Mouse (Mus musculus) midbrain, embryonic 12.5 days (tissue): ENCODE measurements around the gene Sfswap. TPM values are rescaled to one million over a fixed set of nuclear protein-coding genes. Genes with fewer than 3 reads are reported as not detected.
"Not testable (repeated sequence)": the region's sequence is repeated elsewhere in the genome, so short reads cannot be mapped to it uniquely, and the experiment has no call there.

Experiments
- ATAC-seq: fragments of 200-750 bp; cut with Nextera tagmentation; 2 replicates; pipeline ENCODE4 v1.8.0; 2017; ENCODE audit warnings: low read depth, moderate TSS enrichment, moderate library complexity; ENCODE audit not compliant: low FRiP score
- H3K27ac ChIP-seq: fragments of 300-500 bp; sonication (generic); replicated peaks from 2 replicates; pipeline ENCODE4 v1.5.1; 2016; ENCODE audit warnings: mild to moderate bottlenecking
- H3K27me3 ChIP-seq: fragments of 300-500 bp; sonication (generic); 2 replicates; pipeline ENCODE4 v1.6.1; 2016; ENCODE audit warnings: mild to moderate bottlenecking
- H3K36me3 ChIP-seq: fragments of 300-500 bp; sonication (generic); 2 replicates; pipeline ENCODE4 v1.6.1; 2016
- H3K4me1 ChIP-seq: fragments of 300-500 bp; sonication (generic); 2 replicates; pipeline ENCODE4 v1.6.1; 2016
- H3K4me2 ChIP-seq: fragments of 300-500 bp; sonication (generic); replicated peaks from 2 replicates; pipeline ENCODE4 v1.6.1; 2016; ENCODE audit warnings: mild to moderate bottlenecking, moderate library complexity
- H3K4me3 ChIP-seq: fragments of 300-500 bp; sonication (generic); 2 replicates; pipeline ENCODE4 v1.5.1; 2016; ENCODE audit warnings: mild to moderate bottlenecking
- H3K9ac ChIP-seq: fragments of 300-500 bp; sonication (generic); replicated peaks from 2 replicates; pipeline ENCODE4 v1.6.1; 2016; ENCODE audit warnings: mild to moderate bottlenecking, moderate library complexity
- H3K9me3 ChIP-seq: fragments of 300-500 bp; sonication (generic); 2 replicates; pipeline ENCODE4 v1.6.1; 2016; ENCODE audit warnings: mild to moderate bottlenecking
- WGBS: fragments of 180-500 bp; shearing (Covaris S2); methylation state at CpG from one replicate; pipeline ENCODE4 v1.1.7; 2016; 5-methylcytosine and 5-hydroxymethylcytosine counted together
- polyA plus RNA-seq: library from polyadenylated mRNA; unstranded; fragments of >200 nt; fragmentation: Nextera tagmentation; extraction: Ambion mirVana; gene quantifications from 2 replicates; pipeline ENCODE4 v1.2.1, GENCODE M21; 2016

Sfswap gene
- polyA plus RNA-seq, 1 experiment from 2014 or later: 67.4 TPM

DNA sequence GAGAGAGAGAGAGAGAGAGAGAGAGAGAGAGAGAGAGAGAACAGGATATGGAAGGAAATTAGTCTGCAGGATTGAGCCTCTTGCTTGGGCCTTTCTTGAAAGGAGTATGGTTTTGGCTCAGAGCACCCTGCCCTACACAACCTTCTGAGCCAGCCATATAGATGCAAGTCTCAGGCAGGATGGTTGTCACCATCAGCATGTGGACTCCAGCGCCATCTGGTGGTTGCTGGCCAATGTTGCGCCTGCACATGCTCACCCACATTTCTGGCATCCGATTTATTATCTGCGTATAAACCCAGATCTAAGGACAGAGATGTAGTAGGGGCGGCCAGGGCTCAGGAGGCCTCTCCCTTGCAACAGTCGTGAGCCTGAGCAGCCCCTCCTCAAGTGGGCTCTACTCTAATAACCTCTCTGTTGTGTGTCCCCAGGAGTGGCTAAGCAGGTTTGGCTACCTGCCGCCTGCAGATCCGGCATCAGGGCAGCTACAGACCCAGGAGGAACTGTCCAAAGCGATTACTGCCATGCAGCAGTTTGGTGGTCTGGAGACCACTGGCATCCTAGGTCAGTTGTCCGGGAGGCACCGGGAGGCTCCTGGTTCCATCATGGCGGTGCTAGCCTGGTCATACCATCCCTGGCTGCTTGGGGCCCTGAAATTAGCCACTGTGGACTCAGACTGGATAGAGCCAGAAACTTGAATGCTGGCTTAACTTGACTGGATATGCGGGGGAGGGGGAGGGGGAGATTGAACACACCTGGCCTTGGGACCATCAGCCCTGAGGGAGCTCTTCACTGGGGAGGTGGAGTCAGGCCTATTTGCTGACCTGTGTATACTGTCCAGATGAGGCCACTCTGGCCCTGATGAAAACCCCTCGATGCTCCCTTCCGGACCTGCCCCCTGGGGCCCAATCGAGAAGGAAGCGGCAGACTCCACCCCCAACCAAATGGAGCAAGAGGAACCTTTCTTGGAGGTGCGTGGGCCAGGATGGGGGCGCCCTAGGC is 93.4 kb downstream of the Sfswap start:
- Histone ChIP-seq H3K9ac (no peak overlapping the region), H3K4me1 (peaks cover 18% of the 10 kb centered on the region), H3K27ac (no peak overlapping the region), H3K4me2 (no peak overlapping the region), H3K4me3 (no peak overlapping the region), H3K36me3 (peaks cover 25% of the 10 kb centered on the region), H3K9me3 (0 out of 2 replicates have a peak, but pooled peaks cover 3% of the 10 kb centered on the region), H3K27me3 (no peaks in the 10 kb centered on the region)
- 46% methylated on average over 19 of the region's 19 CpGs for WGBS
- no peak for ATAC-seq

DNA sequence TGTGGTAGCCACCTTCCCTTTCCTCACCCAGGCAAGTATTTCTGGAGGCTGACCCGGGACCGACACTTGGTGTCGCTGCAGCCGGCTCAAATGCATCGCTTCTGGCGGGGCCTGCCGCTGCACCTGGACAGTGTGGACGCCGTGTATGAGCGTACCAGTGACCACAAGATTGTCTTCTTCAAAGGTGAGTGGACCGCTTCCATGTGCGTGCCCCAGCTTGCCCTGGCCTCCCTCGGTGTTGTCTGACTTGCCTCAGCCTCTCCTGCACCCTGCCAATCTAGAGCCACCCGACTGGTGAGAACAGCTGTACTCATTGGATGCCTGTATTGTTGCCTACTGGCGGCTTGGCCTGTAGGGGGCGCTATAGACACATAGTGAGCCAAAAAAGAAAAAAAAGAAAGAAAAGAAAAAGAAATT is 101.1 kb downstream of the Sfswap start:
- 0 out of 2 replicates have a peak, but pooled peaks cover 3% of the 10 kb centered on the region for H3K9me3 ChIP-seq
- H3K27me3 ChIP-seq: no peaks in the 10 kb centered on the region
- H3K4me3 ChIP-seq: no peak overlapping the region
- no peaks in the 10 kb centered on the region for H3K4me1 ChIP-seq
- 40% methylated on average over 16 of the region's 16 CpGs for WGBS
- no peak for ATAC-seq
- H3K36me3 ChIP-seq: peaks cover 57% of the 10 kb centered on the region
- H3K9ac ChIP-seq: no peak overlapping the region
- no peak overlapping the region for H3K4me2 ChIP-seq
- no peak overlapping the region for H3K27ac ChIP-seq

DNA sequence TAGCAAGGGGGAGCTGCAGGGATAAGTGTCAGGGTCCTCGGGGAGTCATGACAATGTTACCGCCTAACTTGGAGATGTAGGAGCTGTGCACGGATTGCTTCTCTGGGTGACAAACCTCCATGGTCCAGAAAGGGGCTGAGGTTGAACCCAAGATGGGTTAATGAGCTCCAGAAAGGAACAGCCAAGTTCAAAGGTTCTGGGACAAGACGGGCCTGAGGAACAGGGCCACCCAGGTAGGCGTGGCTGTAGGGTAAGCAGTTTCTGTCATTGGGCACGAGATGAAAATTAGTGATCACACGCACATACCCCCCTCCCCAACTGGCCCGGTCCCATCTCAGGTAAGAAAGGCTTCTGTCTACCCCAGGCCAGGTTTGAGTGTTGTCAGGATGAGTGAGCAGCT is 106.5 kb downstream of the Sfswap start:
- no peak overlapping the region for H3K4me3 ChIP-seq
- no peaks in the 10 kb centered on the region; the same call in 1 of the 2 replicates for H3K27me3 ChIP-seq
- no peak for ATAC-seq
- 86% methylated on average over 8 of the region's 8 CpGs for WGBS
- H3K4me2 ChIP-seq: no peak overlapping the region
- no peak overlapping the region for H3K27ac ChIP-seq
- H3K4me1 ChIP-seq: no peaks in the 10 kb centered on the region
- H3K9ac ChIP-seq: no peak overlapping the region
- H3K36me3 ChIP-seq: peaks cover 24% of the 10 kb centered on the region
- H3K9me3 ChIP-seq: no peaks in the 10 kb centered on the region

DNA sequence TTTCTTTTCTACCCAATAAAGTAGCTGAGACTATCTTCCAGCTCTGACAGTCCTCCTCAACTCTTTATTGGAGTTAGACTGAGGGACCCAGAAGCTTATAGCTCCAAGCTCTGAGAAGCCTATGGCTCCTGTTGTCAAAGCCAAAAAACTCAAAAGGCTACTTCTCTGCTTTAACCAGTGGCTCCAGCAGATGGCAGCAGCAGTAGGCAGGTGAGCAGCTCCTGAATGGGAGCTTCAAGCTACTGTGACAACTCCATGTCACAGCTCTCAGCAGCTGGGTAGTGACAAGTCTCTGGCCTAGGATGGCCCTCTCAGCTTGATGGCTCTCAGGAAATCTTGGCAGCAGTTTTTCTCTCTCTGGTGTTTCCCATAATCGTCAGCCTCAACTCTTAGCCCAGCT is 110.0 kb downstream of the Sfswap start:
- no peak for ATAC-seq
- no peak overlapping the region for H3K9ac ChIP-seq
- WGBS: 43% methylated on average over 1 of the region's 1 CpGs

DNA sequence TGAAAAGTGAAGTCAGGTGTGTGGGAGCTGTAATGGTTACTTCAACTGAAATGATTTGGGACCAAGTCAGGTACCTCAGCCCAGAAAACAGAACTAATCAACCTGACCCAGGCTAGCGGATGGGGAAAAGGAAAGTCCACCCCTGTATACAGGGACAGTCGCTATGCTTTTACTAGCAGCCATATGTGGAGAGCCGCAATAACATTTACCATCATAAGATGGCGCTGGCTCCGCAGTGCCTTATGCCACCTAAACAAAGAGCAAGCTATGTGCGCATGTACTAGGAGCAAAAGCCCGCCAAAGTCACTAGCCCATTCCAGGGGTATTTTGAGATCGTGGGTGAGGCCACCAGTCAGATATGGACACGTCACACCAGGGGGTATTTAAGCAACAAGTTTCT is 119.6 kb downstream of the Sfswap start:
- H3K4me3 ChIP-seq, H3K9me3 ChIP-seq, H3K9ac ChIP-seq, H3K4me2 ChIP-seq, ATAC-seq, H3K36me3 ChIP-seq, H3K27me3 ChIP-seq, H3K4me1 ChIP-seq, H3K27ac ChIP-seq: not testable (repeated sequence)
- 58% methylated on average over 9 of the region's 9 CpGs for WGBS

More for the DNA sequence above, 110.0 kb downstream of the Sfswap start:
- H3K27me3 ChIP-seq: no peaks in the 10 kb centered on the region; the same call in 1 of the 2 replicates
- peaks cover 9% of the 10 kb centered on the region for H3K36me3 ChIP-seq
- H3K27ac ChIP-seq: no peak overlapping the region
- H3K4me3 ChIP-seq: no peak overlapping the region
- H3K4me1 ChIP-seq: no peaks in the 10 kb centered on the region
- no peak overlapping the region for H3K4me2 ChIP-seq
- no peaks in the 10 kb centered on the region for H3K9me3 ChIP-seq

Other genes with a start within 250 kb of the Sfswap start
- 8.9 and 9.4 TPM in 2 replicates for gene Mmp17, start 82.9 kb downstream of the Sfswap start, polyA plus RNA-seq
- gene Zfp11, start 168.9 kb downstream of the Sfswap start, polyA plus RNA-seq: 7.0 and 7.1 TPM in 2 replicates
- gene Sept14, start 207.3 kb downstream of the Sfswap start, polyA plus RNA-seq: not detected in 2 replicates
- 156 and 171 TPM in 2 replicates for gene Mrps17, start 214.3 kb downstream of the Sfswap start, polyA plus RNA-seq
- gene Nipsnap2, start 223.8 kb downstream of the Sfswap start, polyA plus RNA-seq: 81.5 and 83.3 TPM in 2 replicates